Mouse (Mus musculus) spleen, adult 12 weeks (tissue): Measurements from ENCODE around the gene Rflnb.

Source experiments
- DNase-seq: peaks from one replicate; pipeline ENCODE4 v3.0.0; 2022; ENCODE audit warnings: low spot score

The Rflnb gene

GRCm38 (mm10) chr11:75990965-75991835, 36.4 kb downstream of the Rflnb start:
- DNase-seq = no peak

GRCm38 (mm10) chr11:75985948-75986347, 41.6 kb downstream of the Rflnb start:
- DNase-seq = no peak

- no peak for DNase-seq
These were observed 43.0 kb downstream of the Rflnb start for GRCm38 (mm10) chr11:75984581-75984980.

DNA sequence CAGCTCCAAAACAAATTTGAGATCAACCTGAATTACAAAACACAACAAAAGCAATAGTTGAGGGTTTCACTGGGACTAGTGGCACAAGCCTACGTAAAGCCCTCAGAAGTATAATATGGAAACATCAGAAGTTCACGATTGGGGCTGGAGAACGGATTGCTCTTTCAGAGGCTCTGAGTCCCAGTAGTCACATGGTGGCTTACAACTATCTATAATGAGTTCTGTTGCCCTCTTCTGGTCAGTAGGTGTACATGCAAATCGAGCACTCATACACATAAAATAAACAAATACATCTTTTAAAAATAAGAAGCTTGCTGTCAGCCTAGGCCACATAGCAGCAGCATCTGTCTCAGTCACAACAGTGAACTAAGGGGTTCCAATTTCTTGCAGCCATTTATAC, 44.4 kb downstream of the Rflnb start:
- DNase-seq = no peak

- DNase-seq = no peak
These were observed 47.2 kb downstream of the Rflnb start for GRCm38 (mm10) chr11:75980413-75980812.

- no peak for DNase-seq
These were observed 49.5 kb downstream of the Rflnb start for GRCm38 (mm10) chr11:75978051-75978450.

GRCm38 (mm10) chr11:75976748-75977147, 50.8 kb downstream of the Rflnb start:
- DNase-seq = peak; percentile 54

- no peak for DNase-seq
These were observed 53.6 kb downstream of the Rflnb start for GRCm38 (mm10) chr11:75973988-75974387.

DNA sequence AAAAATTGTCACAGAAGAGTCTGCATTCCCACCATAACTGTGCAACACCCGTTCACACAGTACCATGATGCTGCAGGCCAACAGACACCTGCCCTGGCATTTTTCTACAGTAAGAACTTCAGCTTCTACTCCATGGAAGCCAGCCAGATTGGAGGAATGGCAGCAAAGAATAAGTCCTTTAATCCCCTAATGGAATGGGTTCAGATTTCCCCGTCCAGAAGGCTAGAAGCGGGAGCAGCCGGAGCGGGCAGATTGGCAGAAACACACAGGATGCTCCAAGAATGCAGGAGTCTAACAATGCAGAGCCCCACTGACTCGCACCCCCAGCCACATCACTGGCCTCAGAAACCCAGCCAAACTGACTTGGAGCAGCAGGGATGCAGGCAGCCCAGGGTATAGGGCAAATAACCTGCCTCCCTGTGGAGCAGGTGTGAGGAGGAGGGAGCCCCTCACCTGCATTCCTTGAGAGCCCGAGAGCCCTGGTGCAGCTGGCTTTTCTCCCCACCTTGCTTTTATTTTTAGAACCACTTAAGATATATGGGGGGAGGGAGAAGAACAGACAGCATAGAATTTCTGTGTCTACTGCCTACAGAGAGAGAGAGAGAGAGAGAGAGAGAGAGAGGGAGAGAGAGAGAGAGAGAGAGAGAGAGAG, 54.5 kb downstream of the Rflnb start:
- DNase-seq = no peak

GRCm38 (mm10) chr11:75972188-75972587, 55.4 kb downstream of the Rflnb start:
- DNase-seq = no peak

DNA sequence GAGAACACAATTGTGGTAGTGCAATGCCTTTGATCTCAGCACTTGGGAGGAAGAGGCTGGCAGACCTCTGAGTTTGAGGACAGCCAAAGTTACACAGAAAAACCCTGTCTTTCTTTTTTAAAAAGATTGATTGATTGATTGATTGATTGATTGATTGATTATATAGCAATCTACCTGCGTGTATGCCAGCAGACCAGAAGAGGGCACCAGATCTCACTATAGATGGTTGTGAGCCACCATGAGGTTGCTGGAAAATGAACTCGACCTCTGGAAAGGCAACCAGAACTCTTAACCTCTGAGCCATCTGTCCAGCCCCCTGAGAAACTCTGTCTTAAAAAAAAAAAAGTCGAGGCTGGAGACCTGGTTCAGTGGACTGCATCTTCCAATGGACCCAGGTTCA, 57.0 kb downstream of the Rflnb start:
- DNase-seq = no peak
